Mouse (Mus musculus) fibroblast of lung, adult 2 months (primary cell): ENCODE results near the gene Wdr25.

Source experiments
- DNase-seq: peaks from one replicate; pipeline ENCODE4 v3.0.0-alpha.2; 2011; ENCODE audit warnings: low read depth

The Wdr25 gene

DNA sequence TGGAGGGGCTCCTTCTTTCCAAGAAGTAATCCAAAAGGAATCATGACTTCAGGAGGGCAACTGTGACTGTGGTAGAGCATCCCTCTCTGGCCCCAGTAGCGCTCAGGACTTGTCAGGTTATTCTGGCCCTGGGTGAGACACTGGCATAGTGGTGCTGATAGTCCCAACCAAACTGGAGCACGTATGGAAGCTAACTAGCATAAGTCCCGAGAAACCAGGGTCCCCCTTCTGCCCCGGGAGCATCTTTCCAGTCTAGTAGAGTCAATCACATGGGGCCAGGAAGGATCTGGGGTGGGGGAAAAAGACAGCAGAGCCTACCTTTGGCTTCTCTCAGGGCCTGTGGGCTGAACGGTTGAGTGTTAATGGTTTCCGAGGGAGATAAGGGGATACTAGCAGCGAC, 175.3 kb downstream of the Wdr25 start:
- no peak for DNase-seq

GRCm38 (mm10) chr12:109069751-109070150, 176.3 kb downstream of the Wdr25 start:
- no peak for DNase-seq

DNA sequence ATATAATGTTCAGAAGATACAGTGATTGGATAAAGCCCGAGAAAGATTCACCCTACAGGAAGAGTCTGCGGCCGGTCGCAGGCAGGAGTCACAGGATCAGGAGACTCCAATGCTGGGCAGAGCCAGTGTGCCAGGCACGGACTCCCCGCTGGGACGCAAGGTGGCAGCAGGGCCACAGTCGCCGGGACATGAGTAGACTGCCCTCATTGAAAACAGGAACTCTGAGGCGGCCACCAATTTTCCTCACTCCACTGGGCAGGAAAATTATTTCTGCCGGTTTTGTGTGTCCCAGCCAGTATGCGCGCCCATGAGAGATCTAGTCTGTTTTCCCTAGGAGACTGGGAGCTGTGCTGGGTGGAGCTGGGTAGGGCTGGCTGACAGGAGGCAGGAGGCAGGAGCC, 177.8 kb downstream of the Wdr25 start:
- DNase-seq = no peak

- no peak for DNase-seq
Observed at GRCm38 (mm10) chr12:109074106-109074505, 180.7 kb downstream of the Wdr25 start.

DNA sequence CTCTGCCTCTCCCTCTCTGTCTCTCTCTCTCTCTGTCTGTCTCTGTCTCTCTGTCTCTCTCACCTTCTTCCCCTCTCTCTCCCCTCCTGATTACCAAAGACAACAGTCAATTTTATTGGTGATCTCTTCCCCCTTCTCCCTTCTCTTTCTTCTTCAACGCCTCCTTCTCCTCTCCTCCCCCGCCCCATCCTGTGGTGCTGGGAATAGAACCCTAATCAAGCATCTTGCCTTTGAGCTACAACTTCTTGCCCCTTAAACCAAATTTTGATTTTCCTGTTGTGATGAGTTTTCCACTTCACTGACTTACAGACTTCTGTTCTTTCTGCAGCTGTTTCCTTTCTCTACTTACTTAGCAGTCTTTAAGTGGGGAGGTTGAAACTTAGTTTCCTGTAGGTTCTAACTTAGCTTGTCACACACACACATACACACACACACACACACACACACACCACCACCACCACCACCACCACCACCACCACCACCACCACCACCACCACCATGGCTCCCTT, 181.4 kb downstream of the Wdr25 start:
- no peak for DNase-seq

GRCm38 (mm10) chr12:109077036-109077435, 183.6 kb downstream of the Wdr25 start:
- peak; percentile 14 for DNase-seq
